Mouse (Mus musculus) layer of hippocampus, postnatal 25 days (tissue): ENCODE measurements around the gene Arl15. TPM values are rescaled to one million over a fixed set of nuclear protein-coding genes. Genes with fewer than 3 reads are reported as not detected.

Source experiments
- DNase-seq, 2 experiments: peaks; one replicate each; pipeline ENCODE4 v3.0.0; 2022; ENCODE audit warnings: mixed read lengths in 2 of 2, low spot score in 1 of 2; ENCODE audit errors: extremely low spot score in 1 of 2
- total RNA-seq, 2 experiments: library from RNA; stranded (reverse); gene quantifications; 2 replicates each; pipeline ENCODE4 v1.2.3; 2021

Arl15 gene
- total RNA-seq, 2 experiments from 2014 or later: 62.8 to 65.1 TPM

GRCm38 (mm10) chr13:114124385-114124784 lies 330.1 kb downstream of the Arl15 start:
- no peak for DNase-seq

GRCm38 (mm10) chr13:114124991-114125390 lies 330.7 kb downstream of the Arl15 start:
- no peak for DNase-seq

- no peak for DNase-seq
These were observed 334.1 kb downstream of the Arl15 start for GRCm38 (mm10) chr13:114128366-114128765.

GRCm38 (mm10) chr13:114129986-114130385 lies 335.7 kb downstream of the Arl15 start:
- DNase-seq: no peak

GRCm38 (mm10) chr13:114130566-114131319 lies 336.4 kb downstream of the Arl15 start:
- no peak for DNase-seq

GRCm38 (mm10) chr13:114138921-114139320 lies 344.6 kb downstream of the Arl15 start:
- no peak for DNase-seq

- no peak for DNase-seq
These were observed 345.3 kb downstream of the Arl15 start for GRCm38 (mm10) chr13:114139570-114139969.

GRCm38 (mm10) chr13:114142826-114143225 lies 348.5 kb downstream of the Arl15 start:
- DNase-seq: no peak

- no peak for DNase-seq
These were observed 348.9 kb downstream of the Arl15 start for GRCm38 (mm10) chr13:114143247-114143646.

GRCm38 (mm10) chr13:114144052-114145046 lies 350.0 kb downstream of the Arl15 start:
- no peak for DNase-seq

GRCm38 (mm10) chr13:114145249-114145648 lies 350.9 kb downstream of the Arl15 start:
- DNase-seq: no peak

- no peak for DNase-seq
These were observed 356.8 kb downstream of the Arl15 start for GRCm38 (mm10) chr13:114150856-114151697.

- no peak for DNase-seq
These were observed 357.4 kb downstream of the Arl15 start for GRCm38 (mm10) chr13:114151698-114152069.

GRCm38 (mm10) chr13:114156689-114157088 lies 362.4 kb downstream of the Arl15 start:
- DNase-seq: no peak

GRCm38 (mm10) chr13:114158111-114158730 lies 363.9 kb downstream of the Arl15 start:
- DNase-seq: no peak

GRCm38 (mm10) chr13:114159634-114160391 lies 365.5 kb downstream of the Arl15 start:
- DNase-seq: no peak

- DNase-seq: no peak
These were observed 368.4 kb downstream of the Arl15 start for GRCm38 (mm10) chr13:114162753-114163152.

- no peak for DNase-seq
These were observed 371.3 kb downstream of the Arl15 start for GRCm38 (mm10) chr13:114165616-114166015.
